Mouse (Mus musculus): ENCODE data around the gene Cox4i1. TPM values are rescaled to one million over a fixed set of nuclear protein-coding genes. Genes with fewer than 3 reads are reported as not detected.

Cox4i1 gene
- total and polyA plus RNA-seq, 2 experiments = 706 to 1,059 TPM

DNA sequence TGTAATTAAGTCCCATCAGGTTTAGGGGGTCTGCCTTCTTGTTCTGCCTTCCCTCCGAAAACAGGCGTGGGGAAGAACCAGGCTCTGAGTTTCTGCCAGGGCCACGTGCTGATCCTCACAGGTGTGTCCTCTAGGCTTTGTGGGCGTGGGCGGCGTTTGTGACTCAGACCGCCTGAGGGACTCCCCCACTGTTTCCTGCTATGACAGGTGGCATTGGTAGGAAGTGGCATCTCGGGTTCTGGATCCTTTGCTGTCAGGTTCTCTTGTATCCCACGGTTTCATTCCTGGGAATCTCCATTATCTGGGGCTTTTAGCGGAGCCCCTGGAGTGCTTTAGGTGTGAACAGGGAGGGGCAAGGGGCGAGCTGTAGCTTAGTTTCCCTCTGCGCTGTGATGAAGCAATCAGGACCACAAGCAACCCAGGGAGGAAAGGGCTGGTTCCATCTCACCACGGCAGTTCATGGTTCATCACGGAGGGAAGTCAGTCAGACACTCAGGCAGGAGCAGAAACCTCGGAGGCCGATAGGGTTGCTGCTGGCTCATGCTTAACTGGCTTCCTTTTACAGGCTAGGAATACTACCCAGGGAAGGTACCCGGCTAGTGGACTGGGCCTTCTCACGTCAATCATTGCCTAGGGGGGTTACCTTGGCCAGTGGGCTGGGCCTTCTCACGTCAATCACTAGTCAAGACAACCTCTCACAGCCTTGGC is 33.9 kb downstream of the Cox4i1 start:
- H3K27me3 ChIP-seq (ENCODE audit: control insufficient read depth, insufficient read depth, low read length) = no peaks in the 10 kb centered on the region
- DNase-seq (ENCODE audit: extremely low read depth, low read depth, low spot score) = no peak
- no peak overlapping the region for H3K9ac ChIP-seq (ENCODE audit: low read depth, low read length)
- no peak overlapping the region for H3K4me3 ChIP-seq (ENCODE audit: insufficient read depth, low read depth, low read length)
- no peak overlapping the region for H3K27ac ChIP-seq (replicated peaks; ENCODE audit: insufficient read depth, low read depth, low read length)
- H3K36me3 ChIP-seq (ENCODE audit: control insufficient read depth, insufficient read depth, low read length) = no peaks in the 10 kb centered on the region
- WGBS = 71% methylated on average over 19 of the region's 19 CpGs
- no peaks in the 10 kb centered on the region for H3K79me2 ChIP-seq (ENCODE audit: control insufficient read depth, insufficient read depth, low read length)
- H3K4me1 ChIP-seq (ENCODE audit: control insufficient read depth, insufficient read depth, low read length) = peaks cover 4% of the 10 kb centered on the region
- TF ChIP-seq POLR2A (IDR thresholded peaks at IDR 0.05; ENCODE audit: extremely low read depth, insufficient read depth, low read length) (no peak), CTCF (IDR thresholded peaks at IDR 0.05; ENCODE audit: low read depth, low read length) (no peak)

DNA sequence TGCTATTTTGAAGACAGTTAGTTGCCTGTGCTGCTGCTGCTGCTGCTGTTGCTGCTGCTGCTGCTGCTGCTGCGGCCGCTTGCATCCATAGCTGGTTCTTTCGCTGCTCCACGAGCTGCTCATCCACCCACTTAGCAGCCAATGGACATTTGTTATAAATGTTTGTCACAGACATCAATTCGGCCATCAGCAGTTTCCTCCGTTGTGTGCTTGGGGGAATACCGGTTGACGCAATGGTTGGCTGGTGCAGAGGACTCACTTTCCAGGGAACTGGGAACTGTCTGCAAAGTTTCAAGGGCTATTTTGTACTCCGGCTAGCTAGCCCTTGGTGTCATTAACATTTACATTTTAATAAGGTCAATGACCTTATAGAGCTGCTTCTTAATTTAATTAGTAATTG is 36.2 kb downstream of the Cox4i1 start:
- TF ChIP-seq CTCF (IDR thresholded peaks at IDR 0.05; ENCODE audit: low read depth, low read length) (no peak), POLR2A (IDR thresholded peaks at IDR 0.05; ENCODE audit: extremely low read depth, insufficient read depth, low read length) (no peak)
- Histone ChIP-seq H3K4me1 (ENCODE audit: control insufficient read depth, insufficient read depth, low read length) (peaks cover 4% of the 10 kb centered on the region), H3K27me3 (ENCODE audit: control insufficient read depth, insufficient read depth, low read length) (no peaks in the 10 kb centered on the region), H3K36me3 (ENCODE audit: control insufficient read depth, insufficient read depth, low read length) (no peaks in the 10 kb centered on the region), H3K79me2 (ENCODE audit: control insufficient read depth, insufficient read depth, low read length) (no peaks in the 10 kb centered on the region), H3K4me3 (ENCODE audit: insufficient read depth, low read depth, low read length) (no peak overlapping the region), H3K9ac (ENCODE audit: low read depth, low read length) (no peak overlapping the region), H3K27ac (replicated peaks; ENCODE audit: insufficient read depth, low read depth, low read length) (no peak overlapping the region)
- no peak for DNase-seq (ENCODE audit: extremely low read depth, low read depth, low spot score)
- 84% methylated on average over 9 of the region's 9 CpGs for WGBS

DNA sequence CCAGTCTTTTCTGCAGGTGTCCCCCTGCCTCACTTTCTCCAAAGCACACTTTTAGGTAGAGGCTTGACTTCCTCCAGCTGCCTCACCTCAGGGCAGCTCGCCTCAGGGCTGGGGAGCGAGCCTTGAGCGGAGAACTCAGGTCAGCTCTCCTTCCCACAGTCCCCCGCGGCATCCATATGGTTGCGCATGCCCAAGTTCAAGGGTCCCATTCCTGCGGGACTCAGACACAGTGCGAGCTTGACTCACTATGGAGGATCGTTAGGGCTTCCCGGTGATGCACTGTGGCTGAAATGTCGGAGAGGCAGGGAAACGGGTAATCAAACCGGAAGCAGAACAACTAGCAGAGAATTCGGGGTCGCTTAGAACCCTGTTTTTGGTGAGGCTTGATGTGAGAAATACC is 37.1 kb downstream of the Cox4i1 start:
- peaks cover under 1% of the 10 kb centered on the region; the same call in 1 of the 2 replicates for H3K4me1 ChIP-seq (ENCODE audit: control insufficient read depth, insufficient read depth, low read length)
- DNase-seq (ENCODE audit: extremely low read depth, low read depth, low spot score) = no peak
- no peaks in the 10 kb centered on the region for H3K36me3 ChIP-seq (ENCODE audit: control insufficient read depth, insufficient read depth, low read length)
- H3K27ac ChIP-seq (replicated peaks; ENCODE audit: insufficient read depth, low read depth, low read length) = no peak overlapping the region
- TF ChIP-seq CTCF (IDR thresholded peaks at IDR 0.05; ENCODE audit: low read depth, low read length) = no peak
- TF ChIP-seq POLR2A (IDR thresholded peaks at IDR 0.05; ENCODE audit: extremely low read depth, insufficient read depth, low read length) = no peak
- WGBS = 83% methylated on average over 15 of the region's 15 CpGs
- no peaks in the 10 kb centered on the region for H3K27me3 ChIP-seq (ENCODE audit: control insufficient read depth, insufficient read depth, low read length)
- no peak overlapping the region for H3K4me3 ChIP-seq (ENCODE audit: insufficient read depth, low read depth, low read length)
- H3K79me2 ChIP-seq (ENCODE audit: control insufficient read depth, insufficient read depth, low read length) = no peaks in the 10 kb centered on the region
- H3K9ac ChIP-seq (ENCODE audit: low read depth, low read length) = no peak overlapping the region

DNA sequence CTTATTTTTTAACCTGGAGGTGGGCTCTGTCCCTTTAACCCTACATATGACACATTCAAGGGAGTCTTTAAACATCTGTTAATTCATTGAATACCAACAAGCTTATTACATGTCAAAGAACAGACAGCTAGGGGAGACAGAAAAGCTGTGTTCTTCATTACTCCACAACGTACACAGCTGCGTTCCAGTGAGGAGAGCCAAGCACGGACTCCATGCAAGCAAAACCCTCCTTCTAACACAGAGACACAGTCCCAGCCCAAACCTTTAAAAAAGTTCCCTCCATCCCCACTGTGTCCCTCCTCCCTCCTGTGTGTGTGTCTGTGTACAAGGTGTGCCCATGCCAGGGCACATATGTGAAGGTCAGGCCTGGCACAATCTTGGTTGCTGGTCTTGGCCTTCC is 38.2 kb downstream of the Cox4i1 start:
- Histone ChIP-seq H3K79me2 (ENCODE audit: control insufficient read depth, insufficient read depth, low read length) (no peaks in the 10 kb centered on the region), H3K4me3 (ENCODE audit: insufficient read depth, low read depth, low read length) (no peak overlapping the region), H3K9ac (ENCODE audit: low read depth, low read length) (no peak overlapping the region), H3K27me3 (ENCODE audit: control insufficient read depth, insufficient read depth, low read length) (no peaks in the 10 kb centered on the region), H3K36me3 (ENCODE audit: control insufficient read depth, insufficient read depth, low read length) (no peaks in the 10 kb centered on the region), H3K4me1 (ENCODE audit: control insufficient read depth, insufficient read depth, low read length) (no peaks in the 10 kb centered on the region), H3K27ac (replicated peaks; ENCODE audit: insufficient read depth, low read depth, low read length) (no peak overlapping the region)
- DNase-seq (ENCODE audit: extremely low read depth, low read depth, low spot score) = no peak
- TF ChIP-seq CTCF (IDR thresholded peaks at IDR 0.05; ENCODE audit: low read depth, low read length) (no peak), POLR2A (IDR thresholded peaks at IDR 0.05; ENCODE audit: extremely low read depth, insufficient read depth, low read length) (no peak)
- 93% methylated on average over 3 of the region's 3 CpGs for WGBS

DNA sequence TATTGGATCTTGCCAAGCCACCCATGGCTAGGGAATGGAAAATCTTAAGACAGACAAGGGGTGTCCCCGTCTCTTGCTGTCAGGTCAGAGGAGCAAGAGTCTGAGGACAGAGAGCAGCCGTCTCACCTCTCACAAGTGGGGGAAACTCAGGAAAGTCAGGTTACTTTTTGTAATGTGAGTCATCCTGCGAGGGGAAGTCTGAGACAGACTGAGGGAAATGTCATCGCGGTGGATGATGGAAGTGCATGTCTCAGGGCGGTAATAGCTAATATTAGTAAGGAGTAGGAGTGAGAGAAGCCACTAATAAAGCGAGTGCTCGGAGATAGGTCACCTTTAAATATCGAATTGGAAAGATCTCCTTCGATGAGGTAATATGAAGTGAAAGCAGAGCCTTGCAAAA is 41.2 kb downstream of the Cox4i1 start:
- no peaks in the 10 kb centered on the region for H3K4me1 ChIP-seq (ENCODE audit: control insufficient read depth, insufficient read depth, low read length)
- TF ChIP-seq POLR2A (IDR thresholded peaks at IDR 0.05; ENCODE audit: extremely low read depth, insufficient read depth, low read length) (no peak), CTCF (IDR thresholded peaks at IDR 0.05; ENCODE audit: low read depth, low read length) (no peak)

DNA sequence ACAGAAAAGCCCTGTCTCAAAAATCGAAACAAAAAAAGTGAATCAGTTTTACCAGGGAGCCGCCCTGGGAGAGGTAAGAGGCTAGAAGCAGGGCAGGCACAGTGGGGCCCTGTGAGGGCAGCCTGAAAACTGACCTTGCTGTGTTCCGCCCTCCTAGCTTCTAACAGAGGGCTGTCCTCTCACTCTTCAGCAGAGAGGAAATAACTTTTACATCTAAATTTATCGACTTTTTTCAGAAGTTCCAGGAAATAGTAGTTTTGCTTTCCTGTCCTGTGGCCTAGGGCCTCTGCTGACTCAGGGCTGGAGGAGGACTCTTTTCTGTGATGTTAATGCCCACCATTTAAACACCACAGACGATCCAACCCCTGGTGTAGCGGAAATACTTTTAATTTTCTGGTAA is 47.2 kb downstream of the Cox4i1 start:
- peak; percentile 30 for DNase-seq (ENCODE audit: extremely low read depth, low read depth, low spot score)
- no peaks in the 10 kb centered on the region for H3K79me2 ChIP-seq (ENCODE audit: control insufficient read depth, insufficient read depth, low read length)
- 70% methylated on average over 6 of the region's 6 CpGs for WGBS
- no peaks in the 10 kb centered on the region for H3K27me3 ChIP-seq (ENCODE audit: control insufficient read depth, insufficient read depth, low read length)
- H3K4me1 ChIP-seq (ENCODE audit: control insufficient read depth, insufficient read depth, low read length) = no peaks in the 10 kb centered on the region
- no peaks in the 10 kb centered on the region for H3K36me3 ChIP-seq (ENCODE audit: control insufficient read depth, insufficient read depth, low read length)
- H3K4me3 ChIP-seq (ENCODE audit: insufficient read depth, low read depth, low read length) = no peak overlapping the region
- TF ChIP-seq POLR2A (IDR thresholded peaks at IDR 0.05; ENCODE audit: extremely low read depth, insufficient read depth, low read length) (no peak), CTCF (IDR thresholded peaks at IDR 0.05; ENCODE audit: low read depth, low read length) (no peak)
- no peak overlapping the region for H3K9ac ChIP-seq (ENCODE audit: low read depth, low read length)
- 0 out of 2 replicates have a peak overlapping the region, but pooled peaks have one; percentile 20 for H3K27ac ChIP-seq (replicated peaks; ENCODE audit: insufficient read depth, low read depth, low read length)

More for the DNA sequence above, 41.2 kb downstream of the Cox4i1 start:
- Histone ChIP-seq H3K4me3 (ENCODE audit: insufficient read depth, low read depth, low read length) (no peak overlapping the region), H3K36me3 (ENCODE audit: control insufficient read depth, insufficient read depth, low read length) (no peaks in the 10 kb centered on the region), H3K27me3 (ENCODE audit: control insufficient read depth, insufficient read depth, low read length) (no peaks in the 10 kb centered on the region), H3K79me2 (ENCODE audit: control insufficient read depth, insufficient read depth, low read length) (no peaks in the 10 kb centered on the region), H3K27ac (replicated peaks; ENCODE audit: insufficient read depth, low read depth, low read length) (no peak overlapping the region), H3K9ac (ENCODE audit: low read depth, low read length) (no peak overlapping the region)
- no peak for DNase-seq (ENCODE audit: extremely low read depth, low read depth, low spot score)
- WGBS = 80% methylated on average over 10 of the region's 10 CpGs
